In genomic region chr6:115954506-115955074, GRCm38 (mm10) we compare ENCODE assay signal across 21 mouse cellular contexts. TPM values are rescaled to one million over a fixed set of nuclear protein-coding genes. Genes with fewer than 3 reads are reported as not detected.
DNase-seq lines count a peak whose midpoint lies in the region; ATAC-seq and TF ChIP-seq lines count a peak whose summit lies in the region.
"Had no signal": no experiment of that assay in that cellular context is flagged by ENCODE, and none has a peak within 500 bp of the region (broad histone marks: within the 10 kb centered on the region; RNA-seq: fewer than 3 reads in every experiment).

No protein-coding gene starts in this region.

- no peak overlapping the region for H3K4me2 ChIP-seq in kidney, embryonic 16.5 days (replicated peaks; ENCODE audit: low read depth, low read length)
- H3K4me2 ChIP-seq in limb, embryonic 13.5 days (replicated peaks), result no peak overlapping the region
- H3K4me2 ChIP-seq: midbrain, embryonic 13.5 days had no signal

- H3K27me3 ChIP-seq in kidney, adult 2 months (replicated peaks; ENCODE audit: control insufficient read depth, insufficient read depth, low read length), result no peaks in the 10 kb centered on the region
- no peaks in the 10 kb centered on the region for H3K27me3 ChIP-seq in kidney, embryonic 16.5 days (ENCODE audit: insufficient read depth, low read length)
- H3K27me3 ChIP-seq in limb, embryonic 13.5 days, result no peaks in the 10 kb centered on the region
- H3K27me3 ChIP-seq: midbrain, embryonic 13.5 days; Patski had no signal

- peak overlapping the region; percentile 89 for H3K27ac ChIP-seq in gastrocnemius, adult 2 months
- peak overlapping the region; percentile 46 for H3K27ac ChIP-seq in kidney, adult 2 months (ENCODE audit: insufficient read depth, low read depth, low read length)
- no peak overlapping the region; the same call in 1 of the 2 replicates for H3K27ac ChIP-seq in kidney, embryonic 16.5 days (ENCODE audit: low read length)
- H3K27ac ChIP-seq in limb, embryonic 13.5 days, result no peak overlapping the region
- H3K27ac ChIP-seq: macrophage; midbrain, embryonic 13.5 days had no signal

- H3K9ac ChIP-seq in kidney, embryonic 16.5 days (replicated peaks; ENCODE audit: low read length), result no peak overlapping the region
- 0 out of 2 replicates have a peak overlapping the region, but pooled peaks have one; percentile 25 for H3K9ac ChIP-seq in limb, embryonic 13.5 days
- H3K9ac ChIP-seq: forebrain, postnatal 0 days; midbrain, embryonic 13.5 days had no signal

- intact Hi-C loops in gastrocnemius, adult 2 months (cut with DNase I), result loop anchor here (5.0 kb wide), 1 partner anchor 38 kb away; no protein-coding TSS in a partner anchor

- H3K9me3 ChIP-seq in kidney, embryonic 16.5 days (ENCODE audit: low read length), result no peaks in the 10 kb centered on the region
- no peaks in the 10 kb centered on the region for H3K9me3 ChIP-seq in limb, embryonic 13.5 days
- H3K9me3 ChIP-seq: midbrain, embryonic 13.5 days had no signal

- TF ChIP-seq CTCF in gastrocnemius, adult 2 months (IDR thresholded peaks at IDR 0.05), result no peak
- TF ChIP-seq CTCF in kidney, adult 2 months (conservative IDR thresholded peaks at IDR 0.05; ENCODE audit: insufficient read depth, insufficient read length, low read depth, low read length), result no peak

- 72% methylated on average over 9 of the region's 9 CpGs for WGBS in kidney, adult 2 months
- WGBS in kidney, embryonic 16.5 days, result 81% methylated on average over 9 of the region's 9 CpGs
- WGBS in limb, embryonic 13.5 days, result 83% methylated on average over 9 of the region's 9 CpGs

- H3K4me1 ChIP-seq in kidney, adult 2 months (ENCODE audit: control insufficient read depth, insufficient read depth, low read length), result peaks cover 18% of the 10 kb centered on the region
- H3K4me1 ChIP-seq in kidney, embryonic 16.5 days (ENCODE audit: insufficient read depth, low read length), result peaks cover 23% of the 10 kb centered on the region
- peaks cover 37% of the 10 kb centered on the region for H3K4me1 ChIP-seq in limb, embryonic 13.5 days

- H3K4me3 ChIP-seq in gastrocnemius, adult 2 months, result no peak overlapping the region
- no peak overlapping the region for H3K4me3 ChIP-seq in kidney, adult 2 months (ENCODE audit: insufficient read depth, low read depth, low read length)
- no peak overlapping the region for H3K4me3 ChIP-seq in kidney, embryonic 16.5 days (ENCODE audit: low read length)
- no peak overlapping the region for H3K4me3 ChIP-seq in limb, embryonic 13.5 days
- H3K4me3 ChIP-seq: erythroblast, embryonic 14.5 days; midbrain, embryonic 13.5 days had no signal

- no peak for TF ChIP-seq POLR2A in kidney, adult 2 months (IDR thresholded peaks at IDR 0.05; ENCODE audit: low read depth, low read length)

- no peak for DNase-seq in gastrocnemius, adult 2 months
- no peak for DNase-seq in gastrocnemius, postnatal 10 days
- peak; percentile 38 for DNase-seq in kidney, adult 2 months
- DNase-seq in lung, postnatal 10 days, result peak; percentile 56
- DNase-seq in lung, postnatal 25 days (ENCODE audit: low spot score), result no peak
- no peak for DNase-seq in right cerebral cortex, postnatal 36 days (ENCODE audit: low spot score in 2 of 2)
- DNase-seq: B cell, adult 2 months; forebrain, postnatal 0 days; kidney, postnatal 25 days; thymus, adult 2 months had no signal

- ATAC-seq in kidney, embryonic 16.5 days (ENCODE audit: low FRiP score, low TSS enrichment), result no peak
- no peak for ATAC-seq in limb, embryonic 13.5 days (ENCODE audit: low FRiP score, low read depth)
- ATAC-seq: forebrain, postnatal 0 days; midbrain, embryonic 13.5 days; Patski had no signal

- no peaks in the 10 kb centered on the region for H3K36me3 ChIP-seq in kidney, adult 2 months (ENCODE audit: control insufficient read depth, insufficient read depth, low read length)
- H3K36me3 ChIP-seq in kidney, embryonic 16.5 days (ENCODE audit: insufficient read depth, low read length), result peaks cover 20% of the 10 kb centered on the region
- no peaks in the 10 kb centered on the region for H3K36me3 ChIP-seq in limb, embryonic 13.5 days
- H3K36me3 ChIP-seq: midbrain, embryonic 13.5 days had no signal

RNA-seq across cellular contexts. Expression of gene H1foo, which starts 9.9 kb away (rescaled TPM):
- not detected for total RNA-seq in gastrocnemius, adult 2 months (2021)
- total RNA-seq in gastrocnemius, postnatal 10 days (2021), result not detected
- not detected in 2 replicates for polyA plus RNA-seq in kidney, adult 2 months (2012; rRNA removed)
- not detected in 2 replicates for polyA plus RNA-seq in kidney, embryonic 16.5 days (2015; fragmentation: Nextera tagmentation; extraction: Ambion mirVana)
- polyA plus RNA-seq in limb, embryonic 13.5 days (2015; fragmentation: Nextera tagmentation; extraction: Ambion mirVana), result not detected in 2 replicates
- total RNA-seq: forebrain, postnatal 0 days; gastrocnemius, adult 8-10 months; layer of hippocampus, postnatal 10 days; left cerebral cortex, postnatal 10 days; liver, adult 2 months had no signal
- polyA plus RNA-seq: erythroblast, embryonic 14.5 days; forebrain, postnatal 0 days; heart, embryonic 14.5 days; liver, adult 2 months; macrophage; midbrain, embryonic 13.5 days; Patski had no signal

RNA-seq across cellular contexts. Expression of gene Rho, which starts 23.0 kb away (rescaled TPM):
- under 1 TPM in 1 of 2 experiments, not detected in 1; 0.06 TPM for total RNA-seq in gastrocnemius, adult 2 months (2021)
- under 1 TPM; 0.19 to 0.32 TPM for total RNA-seq in gastrocnemius, postnatal 10 days (2021)
- 0.66 and 0.96 TPM in 2 replicates for polyA plus RNA-seq in kidney, adult 2 months (2012; rRNA removed)
- polyA plus RNA-seq in kidney, embryonic 16.5 days (2015; fragmentation: Nextera tagmentation; extraction: Ambion mirVana), result 0.16 and 0.37 TPM in 2 replicates
- 0.20 and 0.42 TPM in 2 replicates for polyA plus RNA-seq in limb, embryonic 13.5 days (2015; fragmentation: Nextera tagmentation; extraction: Ambion mirVana)
- total RNA-seq: gastrocnemius, adult 8-10 months; liver, adult 2 months had no signal
- polyA plus RNA-seq: erythroblast, embryonic 14.5 days; forebrain, postnatal 0 days; heart, embryonic 14.5 days; macrophage had no signal

RNA-seq across cellular contexts. Expression of gene Plxnd1, which starts 40.2 kb away (rescaled TPM):
- total RNA-seq in gastrocnemius, adult 2 months (2021), result 10 to 100 TPM; 14.7 to 26.7 TPM
- total RNA-seq in gastrocnemius, postnatal 10 days (2021), result 100 to 1,000 TPM in 1 of 2 experiments, 10 to 100 TPM in 1; 90.1 to 127 TPM
- 54.2 and 60.2 TPM in 2 replicates for polyA plus RNA-seq in kidney, adult 2 months (2012; rRNA removed)
- polyA plus RNA-seq in kidney, embryonic 16.5 days (2015; fragmentation: Nextera tagmentation; extraction: Ambion mirVana), result 55.5 and 62.4 TPM in 2 replicates
- polyA plus RNA-seq in limb, embryonic 13.5 days (2015; fragmentation: Nextera tagmentation; extraction: Ambion mirVana), result 27.6 and 30.0 TPM in 2 replicates

Comparison
In these comparisons a context has a peak if more than half of its experiments do, and no peak if none do; other contexts are left out.
1. DNase-seq: peak in kidney, adult 2 months (single experiment) and lung, postnatal 10 days (single experiment); none in gastrocnemius, adult 2 months (single experiment), gastrocnemius, postnatal 10 days (single experiment), lung, postnatal 25 days (single experiment) and right cerebral cortex, postnatal 36 days (0 of 2).
2. H3K27ac ChIP-seq: peak in gastrocnemius, adult 2 months (single experiment) and kidney, adult 2 months (single experiment); none in kidney, embryonic 16.5 days (single experiment) and limb, embryonic 13.5 days (single experiment).